Mouse (Mus musculus): ENCODE measurements around the gene Ssty1. TPM values are rescaled to one million over a fixed set of nuclear protein-coding genes. Genes with fewer than 3 reads are reported as not detected.
"Not testable (repeated sequence)": the region's sequence is repeated elsewhere in the genome, so short reads cannot be mapped to it uniquely, and the experiment has no call there.

The Ssty1 gene
- polyA plus RNA-seq (2015; fragmentation: Nextera tagmentation; extraction: Ambion mirVana), result not detected in 2 replicates

GRCm38 (mm10) chrY:18088816-18089215, at the start of gene Ssty1:
Ssty1 (plus strand) TSS chrY:18089116.
- H3K9ac ChIP-seq (replicated peaks; ENCODE audit: low read length); H3K4me3 ChIP-seq (ENCODE audit: low read length); H3K4me2 ChIP-seq (replicated peaks; ENCODE audit: low read depth, low read length); H3K9me3 ChIP-seq (ENCODE audit: low read length); ATAC-seq (ENCODE audit: low FRiP score, low TSS enrichment); H3K27me3 ChIP-seq (ENCODE audit: insufficient read depth, low read length); H3K4me1 ChIP-seq (ENCODE audit: insufficient read depth, low read length); H3K27ac ChIP-seq (ENCODE audit: low read length); H3K36me3 ChIP-seq (ENCODE audit: insufficient read depth, low read length): not testable (repeated sequence)

- H3K9ac ChIP-seq (replicated peaks; ENCODE audit: low read length); H3K36me3 ChIP-seq (ENCODE audit: insufficient read depth, low read length); H3K27ac ChIP-seq (ENCODE audit: low read length); H3K4me1 ChIP-seq (ENCODE audit: insufficient read depth, low read length); H3K27me3 ChIP-seq (ENCODE audit: insufficient read depth, low read length); H3K9me3 ChIP-seq (ENCODE audit: low read length); H3K4me3 ChIP-seq (ENCODE audit: low read length); H3K4me2 ChIP-seq (replicated peaks; ENCODE audit: low read depth, low read length); ATAC-seq (ENCODE audit: low FRiP score, low TSS enrichment): not testable (repeated sequence)
- no CpG with 5 or more reads among the region's 3 CpGs for WGBS
Observed at GRCm38 (mm10) chrY:18061712-18062111, 27.2 kb upstream of the Ssty1 start, which contains the start of gene Gm21764. Gm21764 (minus strand) TSS chrY:18061812.

Other genes starting within 250 kb of the Ssty1 start
- gene Gm21904, start 242.8 kb upstream of the Ssty1 start, polyA plus RNA-seq (2015; fragmentation: Nextera tagmentation; extraction: Ambion mirVana), result not detected in 2 replicates
- not detected in 2 replicates for gene Gm20772, start 214.4 kb upstream of the Ssty1 start, polyA plus RNA-seq (2015; fragmentation: Nextera tagmentation; extraction: Ambion mirVana)
- gene Gm20831, start 214.4 kb upstream of the Ssty1 start, polyA plus RNA-seq (2015; fragmentation: Nextera tagmentation; extraction: Ambion mirVana), result not detected in 2 replicates
- gene Srsy, start 151.8 kb upstream of the Ssty1 start, polyA plus RNA-seq (2015; fragmentation: Nextera tagmentation; extraction: Ambion mirVana), result not detected in 2 replicates
- not detected in 2 replicates for gene Gm21764, start 27.3 kb upstream of the Ssty1 start, polyA plus RNA-seq (2015; fragmentation: Nextera tagmentation; extraction: Ambion mirVana)